Mouse (Mus musculus): Measurements from ENCODE around the gene Tnnc2. TPM values are rescaled to one million over a fixed set of nuclear protein-coding genes. Genes with fewer than 3 reads are reported as not detected.

Gene Tnnc2
- polyA plus RNA-seq, 1 experiment from 2014 or later, result 11.2 TPM

DNA sequence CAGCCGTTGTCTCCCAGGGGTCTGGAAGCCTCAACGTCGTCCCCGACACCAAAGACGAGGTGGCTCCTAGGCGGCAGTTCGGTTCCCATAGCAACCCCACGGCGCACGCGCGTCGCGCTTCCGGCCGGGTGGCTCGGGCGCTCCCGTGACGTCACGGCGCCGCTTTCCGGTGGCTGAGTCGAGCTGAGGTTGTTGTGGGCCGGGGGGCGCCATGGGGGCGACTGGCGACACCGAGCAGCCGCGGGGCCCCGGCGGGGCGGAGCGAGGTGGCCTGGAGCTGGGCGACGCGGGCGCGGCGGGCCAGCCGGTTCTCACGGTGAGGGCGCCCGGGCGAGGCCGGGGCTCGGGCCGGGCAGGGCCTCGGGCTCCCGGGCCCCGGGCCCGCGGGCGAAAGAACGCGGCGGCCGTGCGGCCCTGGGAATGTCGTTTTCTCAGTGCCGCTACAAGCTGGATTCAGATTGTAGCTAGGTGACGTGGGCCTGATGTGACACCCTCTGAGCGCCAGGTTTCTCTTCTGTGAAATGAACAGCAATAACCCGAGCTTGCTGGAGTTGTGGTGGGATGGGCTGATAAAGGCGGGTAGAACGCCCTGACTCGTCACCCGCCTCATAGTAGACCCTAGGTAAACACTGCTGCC is 33.8 kb downstream of the Tnnc2 start, which contains the start of the genes Wfdc3 and Dnttip1:
Gene Wfdc3, minus strand, starts transcription at position 89 of the 637 bp plus-strand sequence.
Gene Dnttip1, plus strand, starts transcription at position 141 of the 637 bp plus-strand sequence.
- no peaks in the 10 kb centered on the region; the same call in 1 of the 2 replicates for H3K36me3 ChIP-seq (replicated peaks; ENCODE audit: control insufficient read depth, insufficient read depth, low read depth, low read length)
- H3K27me3 ChIP-seq (ENCODE audit: control insufficient read depth, insufficient read depth, low read length), result no peaks in the 10 kb centered on the region
- H3K4me2 ChIP-seq (ENCODE audit: low read depth, low read length), result peak within 1 kb of the TSS; percentile 69
- no peak within 1 kb of the TSS for H3K27ac ChIP-seq (replicated peaks; ENCODE audit: low read depth, low read length)
- ATAC-seq (replicated peaks; ENCODE audit: insufficient number of reproducible peaks, low FRiP score, low TSS enrichment, low read depth) (peak; percentile 88), DNase-seq (ENCODE audit: low spot score) (peak; percentile 94)
- H3K4me1 ChIP-seq (ENCODE audit: control insufficient read depth, insufficient read depth, low read length), result no peaks in the 10 kb centered on the region
- peak within 1 kb of the TSS; percentile 84 for H3K9ac ChIP-seq (replicated peaks; ENCODE audit: low read length)
- under 1% methylated on average over 46 of the region's 70 CpGs for WGBS
- H3K9me3 ChIP-seq (replicated peaks; ENCODE audit: control insufficient read depth, low read length), result no peaks in the 10 kb centered on the region
- H3K4me3 ChIP-seq (ENCODE audit: low read depth, low read length), result peak within 1 kb of the TSS; percentile 85

DNA sequence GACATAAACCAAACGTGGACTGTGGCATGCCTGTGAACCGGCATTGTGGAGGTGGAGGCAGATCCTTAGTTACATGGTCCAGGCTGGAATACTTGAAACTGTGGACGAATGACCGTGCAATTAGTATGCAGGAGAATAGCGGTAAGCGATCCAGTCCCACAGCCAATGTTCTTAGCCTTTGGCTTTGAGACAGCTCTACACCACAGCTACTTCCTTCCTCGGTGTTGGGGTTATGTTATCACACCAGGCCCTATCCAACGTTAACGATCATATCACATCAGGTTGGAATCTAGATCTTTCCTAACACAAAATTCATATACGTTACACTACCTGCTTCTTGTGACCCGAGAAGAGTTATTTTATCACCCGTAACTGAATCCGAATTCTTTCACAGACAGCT is 34.8 kb downstream of the Tnnc2 start:
- WGBS, result 75% methylated on average over 13 of the region's 13 CpGs
- no peak overlapping the region; the same call in 1 of the 2 replicates for H3K9ac ChIP-seq (replicated peaks; ENCODE audit: low read length)
- H3K36me3 ChIP-seq (replicated peaks; ENCODE audit: control insufficient read depth, insufficient read depth, low read depth, low read length), result no peaks in the 10 kb centered on the region
- H3K4me3 ChIP-seq (ENCODE audit: low read depth, low read length), result peak overlapping the region; percentile 85; the same call in 1 of the 2 replicates
- H3K27me3 ChIP-seq (ENCODE audit: control insufficient read depth, insufficient read depth, low read length), result no peaks in the 10 kb centered on the region
- H3K4me1 ChIP-seq (ENCODE audit: control insufficient read depth, insufficient read depth, low read length), result no peaks in the 10 kb centered on the region
- ATAC-seq (replicated peaks; ENCODE audit: insufficient number of reproducible peaks, low FRiP score, low TSS enrichment, low read depth), result no peak
- no peak for DNase-seq (ENCODE audit: low spot score)
- no peak overlapping the region for H3K27ac ChIP-seq (replicated peaks; ENCODE audit: low read depth, low read length)
- H3K4me2 ChIP-seq (ENCODE audit: low read depth, low read length), result peak overlapping the region; percentile 69
- H3K9me3 ChIP-seq (replicated peaks; ENCODE audit: control insufficient read depth, low read length), result no peaks in the 10 kb centered on the region

DNA sequence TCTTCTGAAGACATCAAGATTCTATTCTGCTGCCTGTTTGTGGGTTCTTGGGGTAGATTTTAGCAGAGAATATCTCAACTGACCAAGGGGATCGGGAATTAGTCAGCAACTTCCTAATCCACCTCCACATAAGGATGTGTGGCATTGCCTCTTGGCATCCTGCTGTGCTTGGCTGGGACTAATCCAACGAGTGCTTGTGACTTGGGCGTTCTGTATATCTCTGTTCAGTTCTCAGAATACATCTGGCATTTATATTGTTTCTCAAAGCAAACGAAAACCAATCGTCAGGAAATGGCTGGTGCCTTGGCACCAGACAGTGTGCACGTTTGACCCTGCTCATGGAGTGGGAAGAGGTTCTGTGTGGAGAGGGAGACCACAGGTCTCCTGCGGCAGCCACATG is 39.9 kb downstream of the Tnnc2 start:
- no peak overlapping the region for H3K9ac ChIP-seq (replicated peaks; ENCODE audit: low read length)
- no peaks in the 10 kb centered on the region for H3K27me3 ChIP-seq (ENCODE audit: control insufficient read depth, insufficient read depth, low read length)
- no peaks in the 10 kb centered on the region for H3K9me3 ChIP-seq (replicated peaks; ENCODE audit: control insufficient read depth, low read length)
- WGBS, result 55% methylated on average over 7 of the region's 7 CpGs
- ATAC-seq (replicated peaks; ENCODE audit: insufficient number of reproducible peaks, low FRiP score, low TSS enrichment, low read depth), result no peak
- H3K4me2 ChIP-seq (ENCODE audit: low read depth, low read length), result no peak overlapping the region
- no peaks in the 10 kb centered on the region for H3K4me1 ChIP-seq (ENCODE audit: control insufficient read depth, insufficient read depth, low read length)
- DNase-seq (ENCODE audit: low spot score), result no peak
- H3K36me3 ChIP-seq (replicated peaks; ENCODE audit: control insufficient read depth, insufficient read depth, low read depth, low read length), result no peaks in the 10 kb centered on the region
- H3K27ac ChIP-seq (replicated peaks; ENCODE audit: low read depth, low read length), result no peak overlapping the region
- no peak overlapping the region for H3K4me3 ChIP-seq (ENCODE audit: low read depth, low read length)

DNA sequence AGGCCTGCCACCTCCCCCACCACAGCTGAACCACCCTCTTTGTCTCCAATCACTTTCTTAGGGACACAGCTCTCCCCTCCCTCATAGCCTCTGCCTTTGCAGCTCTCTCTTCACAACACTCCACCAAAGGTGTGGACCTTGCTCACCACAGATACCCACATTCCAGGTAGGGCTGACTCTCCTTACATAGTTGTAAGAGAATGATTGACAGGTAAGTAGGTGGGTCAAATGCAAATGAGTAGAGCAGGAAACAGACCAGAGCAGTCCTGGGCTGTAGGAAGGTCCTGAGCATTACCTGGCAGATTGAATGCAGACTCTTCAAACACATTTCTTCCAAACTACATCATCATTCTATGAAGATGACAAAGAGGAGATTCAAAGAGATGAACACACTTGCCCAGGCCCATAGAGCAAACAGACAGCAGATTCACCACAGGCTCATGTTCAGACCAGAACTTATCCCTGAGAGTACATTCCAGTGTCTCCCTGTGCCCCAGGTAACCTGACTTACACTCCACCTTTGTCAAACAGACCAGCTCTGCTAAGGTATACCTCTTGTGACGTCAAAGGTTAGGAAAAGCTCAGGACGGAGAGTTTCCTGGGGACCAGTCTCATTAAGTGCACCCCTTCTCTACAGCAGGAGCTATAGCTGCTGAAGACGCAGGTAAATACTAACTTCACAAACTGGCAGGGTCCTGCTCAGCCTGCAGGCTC is 42.2 kb downstream of the Tnnc2 start:
- Histone ChIP-seq H3K4me3 (ENCODE audit: low read depth, low read length) (no peak overlapping the region), H3K4me1 (ENCODE audit: control insufficient read depth, insufficient read depth, low read length) (no peaks in the 10 kb centered on the region), H3K4me2 (ENCODE audit: low read depth, low read length) (no peak overlapping the region), H3K9ac (replicated peaks; ENCODE audit: low read length) (no peak overlapping the region), H3K36me3 (replicated peaks; ENCODE audit: control insufficient read depth, insufficient read depth, low read depth, low read length) (no peaks in the 10 kb centered on the region), H3K27ac (replicated peaks; ENCODE audit: low read depth, low read length) (no peak overlapping the region), H3K9me3 (replicated peaks; ENCODE audit: control insufficient read depth, low read length) (no peaks in the 10 kb centered on the region), H3K27me3 (ENCODE audit: control insufficient read depth, insufficient read depth, low read length) (no peaks in the 10 kb centered on the region)
- WGBS, result 64% methylated on average over 3 of the region's 3 CpGs
- DNase-seq (ENCODE audit: low spot score) (no peak), ATAC-seq (replicated peaks; ENCODE audit: insufficient number of reproducible peaks, low FRiP score, low TSS enrichment, low read depth) (no peak)

DNA sequence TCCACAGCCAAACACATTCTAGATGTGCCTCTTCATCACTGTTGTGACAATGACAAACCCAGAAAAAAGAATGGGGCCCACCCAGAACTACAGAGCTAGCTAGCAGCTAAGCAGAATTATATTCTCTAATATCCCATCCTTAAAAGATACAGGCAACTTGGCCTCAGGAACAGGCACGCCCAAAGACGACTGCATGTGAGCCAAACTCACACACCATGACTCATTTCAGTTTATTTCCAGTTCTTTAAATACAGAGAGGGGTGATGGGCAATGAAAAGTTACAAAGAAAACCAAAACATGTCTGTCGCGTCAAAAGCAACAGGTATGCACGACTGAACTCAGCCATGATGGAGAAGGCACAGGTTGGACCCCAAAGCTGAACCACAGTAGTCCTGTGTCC is 44.3 kb downstream of the Tnnc2 start:
- ATAC-seq (replicated peaks; ENCODE audit: insufficient number of reproducible peaks, low FRiP score, low TSS enrichment, low read depth) (no peak), DNase-seq (ENCODE audit: low spot score) (no peak)
- no peak overlapping the region for H3K9ac ChIP-seq (replicated peaks; ENCODE audit: low read length)
- H3K27me3 ChIP-seq (ENCODE audit: control insufficient read depth, insufficient read depth, low read length), result no peaks in the 10 kb centered on the region
- no peaks in the 10 kb centered on the region for H3K36me3 ChIP-seq (replicated peaks; ENCODE audit: control insufficient read depth, insufficient read depth, low read depth, low read length)
- H3K4me3 ChIP-seq (ENCODE audit: low read depth, low read length), result no peak overlapping the region
- WGBS, result 95% methylated on average over 5 of the region's 5 CpGs
- H3K27ac ChIP-seq (replicated peaks; ENCODE audit: low read depth, low read length), result no peak overlapping the region
- H3K4me1 ChIP-seq (ENCODE audit: control insufficient read depth, insufficient read depth, low read length), result no peaks in the 10 kb centered on the region
- H3K9me3 ChIP-seq (replicated peaks; ENCODE audit: control insufficient read depth, low read length), result no peaks in the 10 kb centered on the region
- no peak overlapping the region for H3K4me2 ChIP-seq (ENCODE audit: low read depth, low read length)

DNA sequence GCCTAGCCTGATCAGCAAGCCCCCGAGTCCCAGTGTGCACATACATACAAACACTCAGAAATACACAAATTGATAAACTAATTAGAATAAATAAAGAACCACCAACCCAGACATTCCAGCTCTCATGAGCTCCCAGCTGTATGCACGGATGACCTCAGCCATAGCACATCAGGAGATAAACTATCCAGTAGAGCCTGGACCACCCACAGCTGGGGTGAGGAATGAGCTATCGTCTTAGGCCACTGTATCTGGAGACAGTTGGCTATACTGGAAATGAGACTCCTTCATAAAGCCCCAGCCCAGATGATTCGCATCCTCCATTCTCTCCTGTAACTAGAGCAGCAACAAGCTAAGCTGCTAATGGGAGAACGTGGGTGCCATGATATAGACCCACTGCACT is 44.9 kb downstream of the Tnnc2 start:
- Histone ChIP-seq H3K9me3 (replicated peaks; ENCODE audit: control insufficient read depth, low read length) (no peaks in the 10 kb centered on the region), H3K27me3 (ENCODE audit: control insufficient read depth, insufficient read depth, low read length) (no peaks in the 10 kb centered on the region)
- WGBS, result 87% methylated on average over 5 of the region's 5 CpGs

DNA sequence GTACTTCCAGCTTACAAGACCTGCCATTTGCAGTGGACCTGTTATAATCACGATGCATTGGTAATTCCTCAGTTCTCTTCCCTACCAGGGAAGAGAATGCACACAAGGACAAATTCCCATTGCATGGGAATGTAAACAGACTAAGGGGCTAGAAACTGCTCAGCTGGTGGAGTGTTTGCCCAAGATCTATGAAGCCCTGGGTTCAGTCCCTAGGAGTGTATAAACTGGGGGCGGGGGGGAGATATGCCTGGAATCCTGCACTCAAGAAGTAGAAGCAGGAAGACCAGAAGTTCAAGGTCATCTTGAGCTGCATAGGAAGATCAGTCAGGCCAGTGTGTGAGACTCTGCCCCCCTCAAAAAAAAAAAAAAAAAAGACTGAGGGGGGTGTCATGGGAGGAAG is 46.5 kb downstream of the Tnnc2 start:
- WGBS, result 70% methylated on average over 2 of the region's 2 CpGs
- Histone ChIP-seq H3K27ac (replicated peaks; ENCODE audit: low read depth, low read length) (no peak overlapping the region), H3K4me2 (ENCODE audit: low read depth, low read length) (no peak overlapping the region), H3K36me3 (replicated peaks; ENCODE audit: control insufficient read depth, insufficient read depth, low read depth, low read length) (no peaks in the 10 kb centered on the region), H3K9me3 (replicated peaks; ENCODE audit: control insufficient read depth, low read length) (no peaks in the 10 kb centered on the region), H3K27me3 (ENCODE audit: control insufficient read depth, insufficient read depth, low read length) (no peaks in the 10 kb centered on the region), H3K4me3 (ENCODE audit: low read depth, low read length) (no peak overlapping the region), H3K4me1 (ENCODE audit: control insufficient read depth, insufficient read depth, low read length) (no peaks in the 10 kb centered on the region), H3K9ac (replicated peaks; ENCODE audit: low read length) (no peak overlapping the region)
- ATAC-seq (replicated peaks; ENCODE audit: insufficient number of reproducible peaks, low FRiP score, low TSS enrichment, low read depth) (no peak), DNase-seq (ENCODE audit: low spot score) (no peak)

More for the DNA sequence above, 44.9 kb downstream of the Tnnc2 start:
- DNase-seq (ENCODE audit: low spot score) (no peak), ATAC-seq (replicated peaks; ENCODE audit: insufficient number of reproducible peaks, low FRiP score, low TSS enrichment, low read depth) (no peak)
- Histone ChIP-seq H3K27ac (replicated peaks; ENCODE audit: low read depth, low read length) (no peak overlapping the region), H3K4me2 (ENCODE audit: low read depth, low read length) (no peak overlapping the region), H3K9ac (replicated peaks; ENCODE audit: low read length) (no peak overlapping the region), H3K4me1 (ENCODE audit: control insufficient read depth, insufficient read depth, low read length) (no peaks in the 10 kb centered on the region), H3K36me3 (replicated peaks; ENCODE audit: control insufficient read depth, insufficient read depth, low read depth, low read length) (no peaks in the 10 kb centered on the region), H3K4me3 (ENCODE audit: low read depth, low read length) (no peak overlapping the region)

DNA sequence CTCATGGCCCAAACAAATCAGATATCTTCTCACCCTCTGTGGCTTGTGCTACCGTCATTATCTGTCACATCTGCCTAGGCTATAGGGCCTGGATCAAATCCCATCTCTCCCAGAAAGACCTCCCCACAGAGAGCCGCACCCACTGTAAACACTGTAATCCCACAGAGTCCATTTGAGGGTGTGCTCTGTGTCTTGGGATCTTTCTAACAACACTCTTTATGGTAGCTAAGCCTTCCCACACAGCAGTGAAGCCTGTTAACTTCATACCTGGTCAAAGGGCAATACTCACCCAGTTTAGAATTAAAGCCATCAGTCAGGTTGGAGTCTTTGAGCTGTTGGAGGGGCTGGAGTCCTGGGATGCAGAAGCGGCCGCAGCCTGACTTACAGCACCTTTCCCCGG is 48.0 kb downstream of the Tnnc2 start:
- no peaks in the 10 kb centered on the region for H3K9me3 ChIP-seq (replicated peaks; ENCODE audit: control insufficient read depth, low read length)
- H3K4me2 ChIP-seq (ENCODE audit: low read depth, low read length), result no peak overlapping the region
- H3K27me3 ChIP-seq (ENCODE audit: control insufficient read depth, insufficient read depth, low read length), result no peaks in the 10 kb centered on the region
- no peaks in the 10 kb centered on the region for H3K36me3 ChIP-seq (replicated peaks; ENCODE audit: control insufficient read depth, insufficient read depth, low read depth, low read length)
- no peaks in the 10 kb centered on the region for H3K4me1 ChIP-seq (ENCODE audit: control insufficient read depth, insufficient read depth, low read length)
- DNase-seq (ENCODE audit: low spot score) (no peak), ATAC-seq (replicated peaks; ENCODE audit: insufficient number of reproducible peaks, low FRiP score, low TSS enrichment, low read depth) (no peak)
- no peak overlapping the region for H3K9ac ChIP-seq (replicated peaks; ENCODE audit: low read length)
- H3K27ac ChIP-seq (replicated peaks; ENCODE audit: low read depth, low read length), result no peak overlapping the region
- WGBS, result 68% methylated on average over 5 of the region's 5 CpGs
- no peak overlapping the region for H3K4me3 ChIP-seq (ENCODE audit: low read depth, low read length)
